Mouse (Mus musculus): Measurements from ENCODE around the gene Kcng1. TPM values are rescaled to one million over a fixed set of nuclear protein-coding genes. Genes with fewer than 3 reads are reported as not detected.

Kcng1 gene
- polyA plus RNA-seq, 1 experiment from 2014 or later: 0.76 TPM

DNA sequence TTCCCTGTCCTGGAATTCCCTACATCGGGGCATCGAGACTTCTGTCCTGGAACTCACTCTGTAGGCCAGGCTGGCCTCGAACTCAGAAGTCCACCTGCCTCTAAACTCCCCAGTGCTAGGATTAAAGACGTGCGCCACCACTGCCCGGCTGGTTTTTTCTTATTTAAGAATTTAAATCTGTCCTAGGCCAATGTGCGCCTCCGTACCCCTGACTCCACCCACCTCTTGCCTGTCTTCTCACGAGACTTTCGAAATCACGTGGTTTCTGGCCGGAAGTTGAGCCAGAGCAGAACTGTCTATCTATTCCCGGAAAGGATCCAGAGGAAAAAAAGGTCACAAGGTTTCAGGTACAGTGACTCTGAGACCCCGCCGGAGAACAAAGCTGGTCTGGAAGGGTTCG is 29.5 kb upstream of the Kcng1 start:
- no peak for TF ChIP-seq CTCF (IDR thresholded peaks at IDR 0.05; ENCODE audit: low read depth)
- no peak for DNase-seq (ENCODE audit: low spot score)
- Histone ChIP-seq H3K9me3 (replicated peaks; ENCODE audit: low read length) (no peaks in the 10 kb centered on the region), H3K4me2 (ENCODE audit: low read length) (no peak overlapping the region), H3K4me1 (replicated peaks; ENCODE audit: insufficient read depth, low read length) (no peaks in the 10 kb centered on the region), H3K27me3 (ENCODE audit: insufficient read depth, low read length) (no peaks in the 10 kb centered on the region), H3K36me3 (ENCODE audit: insufficient read depth, low read length) (no peaks in the 10 kb centered on the region), H3K27ac (no peak overlapping the region), H3K9ac (ENCODE audit: low read depth, low read length) (no peak overlapping the region), H3K4me3 (replicated peaks; ENCODE audit: low read depth, low read length) (no peak overlapping the region)
- no peak for ATAC-seq (replicated peaks; ENCODE audit: low FRiP score, low read depth)
- 90% methylated on average over 16 of the region's 16 CpGs for WGBS

GRCm38 (mm10) chr2:168308916-168309315 is 27.4 kb upstream of the Kcng1 start:
- Histone ChIP-seq H3K4me2 (ENCODE audit: low read length) (no peak overlapping the region), H3K9me3 (replicated peaks; ENCODE audit: low read length) (no peaks in the 10 kb centered on the region), H3K9ac (ENCODE audit: low read depth, low read length) (no peak overlapping the region), H3K4me1 (replicated peaks; ENCODE audit: insufficient read depth, low read length) (no peaks in the 10 kb centered on the region), H3K4me3 (replicated peaks; ENCODE audit: low read depth, low read length) (no peak overlapping the region), H3K36me3 (ENCODE audit: insufficient read depth, low read length) (no peaks in the 10 kb centered on the region), H3K27ac (no peak overlapping the region), H3K27me3 (ENCODE audit: insufficient read depth, low read length) (no peaks in the 10 kb centered on the region)
- WGBS: 67% methylated on average over 7 of the region's 7 CpGs
- DNase-seq (ENCODE audit: low spot score) (no peak), ATAC-seq (replicated peaks; ENCODE audit: low FRiP score, low read depth) (no peak)
- no peak for TF ChIP-seq CTCF (IDR thresholded peaks at IDR 0.05; ENCODE audit: low read depth)

- no peak for ATAC-seq (replicated peaks; ENCODE audit: low FRiP score, low read depth)
- H3K4me2 ChIP-seq (ENCODE audit: low read length): no peak overlapping the region
- TF ChIP-seq CTCF (IDR thresholded peaks at IDR 0.05; ENCODE audit: low read depth): no peak
These were observed 18.1 kb upstream of the Kcng1 start for GRCm38 (mm10) chr2:168299650-168300049.

DNA sequence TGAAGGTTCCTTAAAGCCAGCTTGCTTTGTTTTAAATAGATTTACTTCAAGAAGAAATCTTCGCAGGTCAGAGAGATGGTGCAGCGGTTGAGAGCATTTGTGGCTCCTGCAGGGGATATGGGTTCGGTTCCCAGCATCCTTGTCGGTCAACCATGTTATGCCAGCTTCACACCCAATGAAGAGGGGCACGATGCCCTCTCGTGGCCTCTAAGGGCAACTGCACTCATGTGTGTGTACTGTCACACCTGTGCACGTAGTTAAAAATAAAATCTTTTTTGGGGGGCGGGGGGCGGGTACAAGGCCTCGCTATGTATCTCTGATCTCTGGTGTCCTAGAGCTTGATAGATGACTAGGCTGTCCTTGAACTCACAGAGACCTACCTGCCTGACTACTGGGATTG is 15.0 kb upstream of the Kcng1 start:
- no peak for TF ChIP-seq CTCF (IDR thresholded peaks at IDR 0.05; ENCODE audit: low read depth)
- Histone ChIP-seq H3K9me3 (replicated peaks; ENCODE audit: low read length) (no peaks in the 10 kb centered on the region), H3K4me3 (replicated peaks; ENCODE audit: low read depth, low read length) (no peak overlapping the region), H3K4me1 (replicated peaks; ENCODE audit: insufficient read depth, low read length) (no peaks in the 10 kb centered on the region), H3K27me3 (ENCODE audit: insufficient read depth, low read length) (no peaks in the 10 kb centered on the region), H3K27ac (no peak overlapping the region), H3K9ac (ENCODE audit: low read depth, low read length) (no peak overlapping the region), H3K4me2 (ENCODE audit: low read length) (no peak overlapping the region), H3K36me3 (ENCODE audit: insufficient read depth, low read length) (no peaks in the 10 kb centered on the region)
- ATAC-seq (replicated peaks; ENCODE audit: low FRiP score, low read depth) (no peak), DNase-seq (ENCODE audit: low spot score) (no peak)
- 88% methylated on average over 10 of the region's 10 CpGs for WGBS

More at GRCm38 (mm10) chr2:168299650-168300049, 18.1 kb upstream of the Kcng1 start:
- H3K36me3 ChIP-seq (ENCODE audit: insufficient read depth, low read length): no peaks in the 10 kb centered on the region
- WGBS: 87% methylated on average over 8 of the region's 8 CpGs
- H3K27me3 ChIP-seq (ENCODE audit: insufficient read depth, low read length): no peaks in the 10 kb centered on the region
- no peak overlapping the region for H3K9ac ChIP-seq (ENCODE audit: low read depth, low read length)
- H3K27ac ChIP-seq: no peak overlapping the region
- H3K4me3 ChIP-seq (replicated peaks; ENCODE audit: low read depth, low read length): no peak overlapping the region
- H3K9me3 ChIP-seq (replicated peaks; ENCODE audit: low read length): no peaks in the 10 kb centered on the region
- H3K4me1 ChIP-seq (replicated peaks; ENCODE audit: insufficient read depth, low read length): no peaks in the 10 kb centered on the region
- no peak for DNase-seq (ENCODE audit: low spot score)

GRCm38 (mm10) chr2:168292521-168292920 is 11.0 kb upstream of the Kcng1 start:
- no peaks in the 10 kb centered on the region for H3K9me3 ChIP-seq (replicated peaks; ENCODE audit: low read length)
- no peaks in the 10 kb centered on the region for H3K27me3 ChIP-seq (ENCODE audit: insufficient read depth, low read length)
- no peak overlapping the region for H3K9ac ChIP-seq (ENCODE audit: low read depth, low read length)
- H3K4me1 ChIP-seq (replicated peaks; ENCODE audit: insufficient read depth, low read length): no peaks in the 10 kb centered on the region
- H3K36me3 ChIP-seq (ENCODE audit: insufficient read depth, low read length): no peaks in the 10 kb centered on the region
- DNase-seq (ENCODE audit: low spot score) (no peak), ATAC-seq (replicated peaks; ENCODE audit: low FRiP score, low read depth) (no peak)
- 21% methylated on average over 6 of the region's 6 CpGs for WGBS
- no peak for TF ChIP-seq CTCF (IDR thresholded peaks at IDR 0.05; ENCODE audit: low read depth)
- no peak overlapping the region for H3K4me3 ChIP-seq (replicated peaks; ENCODE audit: low read depth, low read length)
- H3K27ac ChIP-seq: no peak overlapping the region
- H3K4me2 ChIP-seq (ENCODE audit: low read length): no peak overlapping the region

GRCm38 (mm10) chr2:168292041-168292440 is 10.5 kb upstream of the Kcng1 start:
- DNase-seq (ENCODE audit: low spot score) (peak; percentile 27), ATAC-seq (replicated peaks; ENCODE audit: low FRiP score, low read depth) (no peak)
- Histone ChIP-seq H3K36me3 (ENCODE audit: insufficient read depth, low read length) (no peaks in the 10 kb centered on the region), H3K9ac (ENCODE audit: low read depth, low read length) (no peak overlapping the region), H3K4me3 (replicated peaks; ENCODE audit: low read depth, low read length) (no peak overlapping the region), H3K9me3 (replicated peaks; ENCODE audit: low read length) (no peaks in the 10 kb centered on the region), H3K27ac (no peak overlapping the region), H3K4me1 (replicated peaks; ENCODE audit: insufficient read depth, low read length) (no peaks in the 10 kb centered on the region), H3K27me3 (ENCODE audit: insufficient read depth, low read length) (no peaks in the 10 kb centered on the region), H3K4me2 (ENCODE audit: low read length) (no peak overlapping the region)
- WGBS: 4% methylated on average over 10 of the region's 10 CpGs
- TF ChIP-seq CTCF (IDR thresholded peaks at IDR 0.05; ENCODE audit: low read depth): no peak

DNA sequence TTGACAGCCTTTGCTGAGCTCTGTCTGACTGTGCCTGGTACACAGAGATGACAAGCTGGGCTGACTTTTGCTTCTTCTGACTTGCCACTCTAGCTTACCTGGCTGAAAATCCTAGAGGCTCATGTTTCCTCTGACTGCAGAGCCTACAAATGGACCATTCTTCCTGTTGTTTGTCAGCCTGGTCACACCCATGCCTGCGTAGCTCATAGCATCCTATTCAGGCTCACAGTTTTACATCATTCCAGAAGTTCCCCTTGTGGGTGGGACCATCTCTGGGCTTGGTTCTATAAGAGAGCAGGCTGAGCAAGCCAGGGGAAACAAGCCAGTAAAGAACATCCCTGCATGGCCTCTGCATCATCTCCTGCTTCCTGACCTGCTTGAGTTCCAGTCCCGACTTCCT is 8.3 kb upstream of the Kcng1 start:
- 70% methylated on average over 2 of the region's 2 CpGs for WGBS
- DNase-seq (ENCODE audit: low spot score) (no peak), ATAC-seq (replicated peaks; ENCODE audit: low FRiP score, low read depth) (no peak)
- H3K27ac ChIP-seq: no peak overlapping the region
- no peak overlapping the region for H3K9ac ChIP-seq (ENCODE audit: low read depth, low read length)
- no peak overlapping the region for H3K4me3 ChIP-seq (replicated peaks; ENCODE audit: low read depth, low read length)
- H3K27me3 ChIP-seq (ENCODE audit: insufficient read depth, low read length): no peaks in the 10 kb centered on the region
- TF ChIP-seq CTCF (IDR thresholded peaks at IDR 0.05; ENCODE audit: low read depth): no peak
- H3K4me1 ChIP-seq (replicated peaks; ENCODE audit: insufficient read depth, low read length): no peaks in the 10 kb centered on the region
- H3K9me3 ChIP-seq (replicated peaks; ENCODE audit: low read length): no peaks in the 10 kb centered on the region
- H3K4me2 ChIP-seq (ENCODE audit: low read length): no peak overlapping the region
- H3K36me3 ChIP-seq (ENCODE audit: insufficient read depth, low read length): no peaks in the 10 kb centered on the region

All from kidney, postnatal 0 days (tissue).